Mouse (Mus musculus) bone marrow macrophage, adult 2 months (primary cell): ENCODE measurements at regions not wholly inside any gene's neighbourhood (a gene's known extent, or its start where the extent isn't known, plus 50 kb on each side); places are given as distances from the start of the nearest gene placed in this dataset.

Source experiments
- CTCF ChIP-seq: IDR thresholded peaks from 2 replicates; pipeline ENCODE4 v1.5.1; 2012; ENCODE audit warnings: low read depth, mild to moderate bottlenecking, low read length, moderate library complexity
- POLR2A ChIP-seq: IDR thresholded peaks from 2 replicates; pipeline ENCODE4 v1.6.1; 2012; ENCODE audit warnings: mild to moderate bottlenecking, low read depth, low read length, borderline replicate concordance

DNA sequence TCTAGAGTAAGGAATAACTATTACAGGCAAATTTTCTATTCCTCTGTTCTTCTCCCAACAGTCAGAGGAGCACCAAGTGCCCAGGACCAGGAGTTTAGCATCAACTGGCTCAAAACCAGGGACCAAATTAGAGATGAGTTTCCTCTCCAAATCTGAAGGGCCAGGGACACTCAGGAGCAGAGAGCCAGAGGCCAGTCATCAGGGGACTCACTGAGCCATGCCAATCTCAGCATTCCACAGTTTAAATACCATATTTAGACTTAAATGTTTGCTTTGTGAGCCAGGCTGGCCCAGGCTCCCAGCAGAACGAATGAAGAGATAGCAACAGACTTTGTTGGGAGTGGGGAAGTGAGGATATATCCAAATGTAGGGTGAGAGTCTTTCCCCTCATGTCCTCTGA is 153.8 kb downstream of the Opa1 start:
- TF ChIP-seq CTCF (no peak), POLR2A (no peak)
